Mouse (Mus musculus) heart, postnatal 0 days (tissue): ENCODE data around the gene Prrt1. TPM values are rescaled to one million over a fixed set of nuclear protein-coding genes. Genes with fewer than 3 reads are reported as not detected.

Experiments
- ATAC-seq: fragments of 200-750 bp; cut with Nextera tagmentation; 2 replicates; pipeline ENCODE4 v1.8.0; 2017; ENCODE audit warnings: low read depth, moderate number of reproducible peaks, moderate library complexity; ENCODE audit not compliant: insufficient read depth
- DNase-seq: peaks from one replicate; pipeline ENCODE4 v3.0.0-alpha.2; 2016; ENCODE audit warnings: low spot score
- H3K27ac ChIP-seq: fragments of 300-500 bp; sonication (generic); 2 replicates; pipeline ENCODE4 v1.5.1; 2014; ENCODE audit warnings: low read depth, mild to moderate bottlenecking
- H3K27me3 ChIP-seq: fragments of 300-500 bp; sonication (generic); 2 replicates; pipeline ENCODE4 v1.6.1; 2014; ENCODE audit warnings: low read length, mixed read lengths; ENCODE audit not compliant: control insufficient read depth, insufficient read depth
- H3K36me3 ChIP-seq: fragments of 300-500 bp; sonication (generic); replicated peaks from 2 replicates; pipeline ENCODE4 v1.6.1; 2014; ENCODE audit warnings: low read length, mixed read lengths; ENCODE audit not compliant: control insufficient read depth, insufficient read depth
- H3K4me1 ChIP-seq: fragments of 300-500 bp; sonication (generic); 2 replicates; pipeline ENCODE4 v1.6.1; 2014; ENCODE audit warnings: antibody characterized with exemption; ENCODE audit not compliant: control insufficient read depth, insufficient read depth
- H3K4me2 ChIP-seq: fragments of 300-500 bp; sonication (generic); 2 replicates; pipeline ENCODE4 v1.6.1; 2014; ENCODE audit warnings: low read depth, mild to moderate bottlenecking, low read length, moderate library complexity
- H3K4me3 ChIP-seq: fragments of 300-500 bp; sonication (generic); 2 replicates; pipeline ENCODE4 v1.5.1; 2014; ENCODE audit warnings: low read depth, low read length
- H3K9ac ChIP-seq: fragments of 300-500 bp; sonication (generic); replicated peaks from 2 replicates; pipeline ENCODE4 v1.6.1; 2014; ENCODE audit warnings: low read depth, low read length, mixed read lengths
- H3K9me3 ChIP-seq: fragments of 300-500 bp; sonication (generic); replicated peaks from 2 replicates; pipeline ENCODE4 v1.6.1; 2016; ENCODE audit warnings: low read length; ENCODE audit not compliant: control insufficient read depth
- CTCF ChIP-seq: IDR thresholded peaks from 2 replicates; pipeline ENCODE4 v1.5.1; 2016; ENCODE audit warnings: antibody characterized with exemption, control low read depth, low read depth
- EP300 ChIP-seq: IDR thresholded peaks from 2 replicates; pipeline ENCODE4 v1.6.1; 2016; ENCODE audit warnings: antibody characterized with exemption, low read depth
- WGBS: fragments of 180-500 bp; shearing (Covaris S2); extraction: QIAGEN DNeasy Blood & Tissue Kit; methylation state at CpG from one replicate; pipeline ENCODE4 v1.1.7; 2014; 5-methylcytosine and 5-hydroxymethylcytosine counted together
- polyA plus RNA-seq: library from polyadenylated mRNA; unstranded; fragments of >200 nt; fragmentation: Nextera tagmentation; extraction: Ambion mirVana; gene quantifications from 2 replicates; pipeline ENCODE4 v1.2.1, GENCODE M21; 2015
- total RNA-seq: library from RNA; depleted of rRNA; stranded (reverse); fragments of >200 nt; gene quantifications from 2 replicates; pipeline ENCODE4 v1.2.3, GENCODE M21; 2014; ENCODE audit warnings: low replicate concordance

Gene Prrt1
- total and polyA plus RNA-seq, 2 experiments from 2014 or later: 0.19 TPM; not detected in 1

DNA sequence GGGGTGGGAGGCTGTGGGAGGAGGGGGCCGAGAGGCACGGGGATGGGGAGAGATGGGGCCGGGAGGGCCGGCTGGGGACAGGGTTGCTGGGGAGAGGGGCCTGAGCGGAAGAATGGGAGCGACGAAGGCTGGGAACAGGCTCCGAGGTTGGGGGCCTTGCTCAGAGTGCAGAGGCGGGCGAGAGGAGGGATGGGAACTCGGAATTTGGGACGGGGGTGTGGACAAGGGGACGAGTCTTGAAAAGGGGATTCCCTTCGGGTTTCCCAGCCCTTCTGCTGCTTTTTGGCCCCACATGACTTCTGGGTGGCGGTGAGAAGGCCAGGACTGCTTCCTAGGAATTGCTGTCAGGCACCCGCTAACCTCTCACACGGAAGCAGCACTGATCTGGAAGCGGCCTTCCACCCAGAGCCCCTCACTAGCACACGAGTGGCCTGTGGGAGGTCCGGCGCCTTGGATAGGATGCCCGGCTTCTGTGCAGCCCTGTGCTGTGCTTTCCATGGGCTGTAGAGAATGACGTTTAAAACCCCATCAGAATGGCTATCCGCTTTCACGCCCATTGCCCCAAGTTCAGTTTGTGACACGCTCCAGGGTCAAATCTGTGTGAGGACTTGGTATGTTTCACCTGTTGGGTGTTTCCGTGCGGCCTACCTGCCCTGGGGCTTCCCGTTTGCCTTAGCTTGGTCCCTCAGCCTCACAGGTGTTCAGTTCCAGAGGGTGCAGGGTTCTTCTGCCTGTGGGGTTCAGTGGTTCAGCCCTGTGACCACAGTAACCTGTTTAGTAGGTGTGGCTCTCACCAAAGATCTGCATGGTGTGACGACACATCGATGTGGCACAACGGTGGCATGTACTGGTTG lies 22.9 kb upstream of the Prrt1 start:
- H3K4me2 ChIP-seq: peak overlapping the region; percentile 98
- no peaks in the 10 kb centered on the region for H3K27me3 ChIP-seq
- peak overlapping the region; percentile 70 for H3K4me3 ChIP-seq
- H3K9ac ChIP-seq: peak overlapping the region; percentile 84
- no peak for DNase-seq
- WGBS: 15% methylated on average over 31 of the region's 32 CpGs
- TF ChIP-seq EP300: no peak
- no peak for TF ChIP-seq CTCF
- peak overlapping the region; percentile 95 for H3K27ac ChIP-seq
- H3K36me3 ChIP-seq: peaks cover 18% of the 10 kb centered on the region
- H3K9me3 ChIP-seq: no peaks in the 10 kb centered on the region
- H3K4me1 ChIP-seq: peaks cover 22% of the 10 kb centered on the region
- no peak for ATAC-seq

DNA sequence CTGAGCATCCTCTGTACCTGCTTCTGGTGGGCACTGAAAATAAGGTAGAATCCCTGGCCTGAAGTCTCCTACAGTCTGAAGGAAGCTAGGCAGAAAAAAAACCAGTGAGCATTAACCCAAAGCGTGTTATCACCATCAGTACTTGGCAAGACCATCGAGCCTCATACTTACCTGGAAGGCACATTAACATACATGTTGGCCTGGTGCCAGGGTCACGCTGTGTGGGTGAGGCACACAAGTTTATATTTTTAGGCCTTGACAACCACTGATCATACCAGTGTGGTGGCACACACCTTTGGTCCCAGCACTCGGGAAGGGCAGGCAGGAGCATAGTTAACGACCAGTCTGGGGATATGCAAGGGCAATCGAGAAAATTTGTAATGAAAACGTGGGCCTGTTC lies 21.3 kb upstream of the Prrt1 start:
- no peak overlapping the region for H3K9ac ChIP-seq

GRCm38 (mm10) chr17:34611050-34611449 lies 18.3 kb upstream of the Prrt1 start:
- Histone ChIP-seq H3K4me1 (peaks cover 10% of the 10 kb centered on the region), H3K27ac (no peak overlapping the region), H3K4me3 (no peak overlapping the region), H3K9ac (no peak overlapping the region), H3K4me2 (no peak overlapping the region), H3K9me3 (no peaks in the 10 kb centered on the region), H3K27me3 (no peaks in the 10 kb centered on the region), H3K36me3 (peaks cover 51% of the 10 kb centered on the region)
- WGBS: 89% methylated on average over 8 of the region's 8 CpGs
- no peak for ATAC-seq
- TF ChIP-seq EP300: no peak
- no peak for TF ChIP-seq CTCF
- DNase-seq: no peak

More for the DNA sequence above, 21.3 kb upstream of the Prrt1 start:
- H3K4me2 ChIP-seq: no peak overlapping the region
- no peak for TF ChIP-seq EP300
- TF ChIP-seq CTCF: no peak
- no peak overlapping the region for H3K27ac ChIP-seq
- H3K36me3 ChIP-seq: peaks cover 28% of the 10 kb centered on the region
- H3K27me3 ChIP-seq: no peaks in the 10 kb centered on the region
- DNase-seq (no peak), ATAC-seq (no peak)
- no peaks in the 10 kb centered on the region for H3K9me3 ChIP-seq
- H3K4me3 ChIP-seq: no peak overlapping the region
- peaks cover 17% of the 10 kb centered on the region for H3K4me1 ChIP-seq
- WGBS: 67% methylated on average over 7 of the region's 7 CpGs

- no peak overlapping the region for H3K9ac ChIP-seq
- H3K4me2 ChIP-seq: no peak overlapping the region
- peaks cover 55% of the 10 kb centered on the region for H3K36me3 ChIP-seq
- no peak overlapping the region for H3K4me3 ChIP-seq
- no peak for ATAC-seq
- H3K27me3 ChIP-seq: no peaks in the 10 kb centered on the region
- H3K27ac ChIP-seq: no peak overlapping the region
- WGBS: 82% methylated on average over 11 of the region's 11 CpGs
- H3K4me1 ChIP-seq: no peaks in the 10 kb centered on the region; the same call in 1 of the 2 replicates
- no peak for DNase-seq
- no peak for TF ChIP-seq EP300
- no peak for TF ChIP-seq CTCF
- no peaks in the 10 kb centered on the region for H3K9me3 ChIP-seq
These were observed 16.2 kb upstream of the Prrt1 start for GRCm38 (mm10) chr17:34613054-34613645.

- DNase-seq (no peak), ATAC-seq (no peak)
- no peaks in the 10 kb centered on the region; the same call in 1 of the 2 replicates for H3K4me1 ChIP-seq
- no peaks in the 10 kb centered on the region for H3K27me3 ChIP-seq
- no peak overlapping the region for H3K9ac ChIP-seq
- 81% methylated on average over 10 of the region's 10 CpGs for WGBS
- peaks cover 55% of the 10 kb centered on the region for H3K36me3 ChIP-seq
- H3K27ac ChIP-seq: no peak overlapping the region
- no peak overlapping the region for H3K4me3 ChIP-seq
- no peaks in the 10 kb centered on the region for H3K9me3 ChIP-seq
- no peak overlapping the region for H3K4me2 ChIP-seq
- no peak for TF ChIP-seq CTCF
- no peak for TF ChIP-seq EP300
These were observed 15.5 kb upstream of the Prrt1 start for GRCm38 (mm10) chr17:34613830-34614229.
